Mouse (Mus musculus): ENCODE data around the gene Neurl4.
"Not testable (repeated sequence)": the region's sequence is repeated elsewhere in the genome, so short reads cannot be mapped to it uniquely, and the experiment has no call there.

Gene Neurl4

DNA sequence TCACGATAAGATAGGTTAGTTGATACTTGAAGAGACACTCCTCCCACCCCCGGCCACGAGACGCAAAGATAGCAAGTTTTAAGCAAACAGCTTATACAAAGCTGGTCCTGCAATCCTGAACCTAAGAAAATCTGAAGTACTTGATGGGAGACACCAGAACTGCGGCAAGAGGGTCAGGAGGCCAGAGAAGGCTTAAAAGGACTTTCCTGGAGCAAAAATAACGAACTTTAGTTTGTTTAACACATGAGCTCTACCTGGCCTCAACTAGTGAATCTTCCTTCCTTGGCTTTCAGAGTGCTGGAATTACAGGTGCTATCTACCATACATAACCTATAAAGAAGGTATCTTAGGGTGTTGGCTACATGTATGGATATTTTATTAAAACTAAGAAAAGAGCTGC, 33.8 kb downstream of the Neurl4 start:
- DNase-seq, result no peak

DNA sequence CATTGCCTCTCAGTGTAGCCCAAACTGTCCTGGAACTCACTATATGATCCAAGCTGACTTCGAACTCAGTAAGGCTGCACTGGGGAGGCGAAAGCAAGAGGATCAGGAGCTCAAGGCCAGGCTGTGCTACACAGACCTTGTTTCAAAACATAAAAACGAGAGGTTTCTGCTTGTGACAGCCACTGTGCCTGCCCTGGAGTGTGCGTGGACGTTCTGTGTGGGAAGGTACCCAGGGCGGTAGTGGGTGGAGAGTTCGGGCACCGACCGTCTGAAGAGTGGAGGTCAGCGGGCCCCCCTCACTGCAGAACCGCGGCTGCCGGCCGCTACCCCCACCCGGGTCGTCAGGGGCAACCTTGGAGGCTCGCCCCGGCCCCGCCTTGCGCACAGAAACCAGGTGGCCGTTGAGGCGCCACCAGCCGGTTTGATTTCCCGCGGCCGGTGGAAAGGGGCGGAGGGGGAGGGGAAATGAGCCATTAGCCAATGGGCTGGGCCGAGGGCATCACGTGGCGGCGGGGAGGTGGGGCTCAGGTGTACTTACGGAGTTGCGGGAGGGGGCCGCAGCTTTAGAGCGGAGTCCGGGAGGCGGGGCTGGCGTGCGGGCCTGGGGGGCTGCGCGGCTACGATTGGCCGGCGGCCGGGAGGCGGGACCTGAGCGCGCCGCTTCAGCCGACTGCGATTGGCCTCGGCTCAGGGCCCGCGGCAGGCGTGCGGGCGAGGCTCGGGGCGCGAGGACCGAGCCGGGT, 34.4 kb downstream of the Neurl4 start, which contains the start of gene Ybx2:
Ybx2 (plus strand) TSS at position 660 of the 743 bp plus-strand sequence.
- peak; percentile 96 for DNase-seq

DNA sequence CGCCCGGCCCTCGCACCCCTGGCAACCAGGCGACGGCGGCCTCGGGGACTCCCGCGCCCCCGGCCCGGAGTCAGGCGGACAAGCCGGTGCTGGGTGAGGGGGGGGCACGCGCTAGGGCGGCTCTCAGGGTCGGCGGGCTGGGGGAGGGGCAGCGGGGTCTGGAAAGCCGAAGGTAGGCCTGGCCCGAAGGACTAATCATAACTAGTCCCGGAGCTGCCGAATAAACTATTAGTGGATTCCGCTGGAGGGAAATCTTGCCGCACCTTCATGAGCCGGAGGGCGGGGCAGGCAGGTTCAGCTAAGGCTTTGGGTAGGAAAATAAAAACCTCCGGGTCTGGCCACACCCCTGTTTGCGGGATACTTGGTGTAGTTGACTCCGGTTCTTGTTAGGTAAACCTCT, 35.3 kb downstream of the Neurl4 start:
- peak; percentile 48 for DNase-seq

DNA sequence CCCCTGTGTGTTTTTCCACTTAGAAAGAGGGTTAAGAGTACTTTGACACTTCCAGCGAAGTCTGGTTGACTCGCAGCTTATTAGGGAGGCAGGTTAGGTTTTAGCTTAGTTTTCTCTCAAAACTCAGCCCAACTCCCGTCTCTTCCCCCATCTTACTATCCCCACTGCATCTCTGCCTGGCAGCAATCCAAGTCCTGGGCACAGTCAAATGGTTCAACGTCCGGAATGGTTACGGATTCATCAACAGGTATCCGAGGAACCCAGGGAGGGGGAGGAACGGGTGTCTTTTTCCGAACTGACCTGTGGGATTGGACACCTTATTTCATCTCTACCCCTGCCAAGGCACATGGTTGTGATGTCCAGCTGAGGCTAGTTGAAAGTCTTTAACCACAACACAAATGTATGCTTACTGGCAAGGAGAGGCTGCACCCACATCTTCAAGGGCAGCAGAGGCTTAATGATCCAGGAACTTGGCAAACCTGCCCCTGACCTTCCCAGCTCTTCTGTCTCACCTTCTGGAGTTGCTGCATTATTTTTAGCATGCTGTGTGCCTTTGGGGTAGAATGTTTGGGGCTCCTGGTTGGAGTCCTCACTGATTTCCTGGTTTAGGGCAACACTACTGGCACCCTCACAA, 36.0 kb downstream of the Neurl4 start:
- no peak for DNase-seq

DNA sequence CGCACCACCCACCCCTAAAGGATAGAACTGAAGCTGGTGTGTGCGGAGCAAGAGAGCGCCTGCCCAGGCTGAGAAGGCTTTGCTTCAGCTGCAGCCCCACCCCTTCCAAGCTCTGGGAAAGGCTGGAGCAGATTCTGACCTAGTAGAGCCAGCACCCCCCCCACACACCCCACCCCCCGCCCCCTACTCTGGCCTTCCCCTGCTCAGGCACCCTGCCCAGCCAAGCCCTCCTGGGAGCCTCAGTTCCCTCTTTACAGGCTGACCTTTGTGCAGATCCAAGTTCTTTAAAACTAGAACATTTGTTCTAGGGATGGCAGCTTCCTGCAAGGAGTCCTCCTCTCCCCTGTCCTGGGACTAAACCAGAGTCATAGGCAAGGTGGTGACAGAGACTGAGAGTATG, 36.5 kb downstream of the Neurl4 start:
- DNase-seq, result no peak

DNA sequence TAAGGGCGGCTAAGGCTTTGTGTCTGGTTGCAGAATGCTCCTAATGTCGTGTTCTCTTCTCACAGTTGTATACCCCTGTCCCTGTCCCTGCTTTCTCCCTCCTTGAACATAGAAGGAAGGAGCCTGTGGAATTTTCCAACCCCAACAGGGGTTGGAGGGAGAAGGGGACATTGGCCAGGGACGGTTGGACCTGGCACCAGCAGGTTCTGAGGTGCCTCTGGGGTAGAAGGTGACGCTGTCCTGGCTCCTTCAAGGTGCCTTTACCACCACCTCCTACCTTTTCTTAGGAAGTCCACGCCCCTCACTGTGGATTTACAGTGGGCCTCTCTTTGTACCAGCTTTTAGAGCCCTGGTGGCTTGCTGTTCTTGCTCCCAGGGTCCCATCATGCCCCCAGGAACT, 37.0 kb downstream of the Neurl4 start:
- DNase-seq, result no peak

DNA sequence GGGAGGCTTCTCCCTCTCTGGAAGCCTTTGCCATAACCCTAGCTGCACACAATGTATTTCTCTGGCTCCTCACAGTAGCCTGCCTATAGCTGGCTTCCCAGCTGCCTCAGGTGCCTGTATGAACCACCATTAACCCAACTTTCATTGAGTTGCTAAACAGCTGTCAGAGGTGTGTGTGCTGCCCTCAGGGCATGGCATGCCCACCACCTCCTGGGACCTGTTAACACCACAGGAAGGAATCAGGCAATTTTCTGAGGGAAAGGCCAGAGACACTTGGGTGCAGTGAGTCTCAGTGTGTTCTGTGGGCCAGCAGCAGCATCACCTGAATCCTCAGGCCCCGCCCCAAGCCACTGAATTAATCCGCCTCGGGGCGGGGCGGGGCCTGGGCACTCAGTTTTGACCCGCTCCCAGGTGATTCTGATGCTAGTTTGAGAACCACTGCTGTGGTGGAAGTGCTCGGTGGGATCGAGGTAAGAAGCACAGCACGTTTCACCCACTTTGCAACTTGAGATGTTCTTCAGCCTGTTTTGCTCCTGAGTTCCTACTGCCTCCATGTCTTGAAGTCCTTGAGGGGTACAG, 37.6 kb downstream of the Neurl4 start:
- DNase-seq, result no peak

DNA sequence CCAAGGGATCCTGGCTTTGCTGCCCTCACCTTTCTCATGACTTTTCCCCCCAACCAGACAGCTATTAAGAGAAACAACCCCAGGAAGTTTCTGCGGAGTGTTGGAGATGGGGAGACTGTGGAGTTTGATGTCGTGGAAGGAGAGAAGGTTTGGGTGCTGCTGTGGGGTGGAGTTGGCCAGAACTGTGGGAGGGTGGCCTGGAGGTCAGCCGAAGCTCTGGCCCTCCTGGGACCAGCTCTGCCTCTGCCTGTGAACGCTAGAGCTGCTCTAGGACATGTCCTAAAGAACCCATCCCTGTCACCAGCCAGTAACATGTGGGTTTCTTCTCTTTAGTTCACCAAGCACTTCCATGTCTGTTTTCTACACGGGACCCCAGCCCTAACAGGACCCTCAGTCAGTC, 38.3 kb downstream of the Neurl4 start:
- DNase-seq, result no peak

DNA sequence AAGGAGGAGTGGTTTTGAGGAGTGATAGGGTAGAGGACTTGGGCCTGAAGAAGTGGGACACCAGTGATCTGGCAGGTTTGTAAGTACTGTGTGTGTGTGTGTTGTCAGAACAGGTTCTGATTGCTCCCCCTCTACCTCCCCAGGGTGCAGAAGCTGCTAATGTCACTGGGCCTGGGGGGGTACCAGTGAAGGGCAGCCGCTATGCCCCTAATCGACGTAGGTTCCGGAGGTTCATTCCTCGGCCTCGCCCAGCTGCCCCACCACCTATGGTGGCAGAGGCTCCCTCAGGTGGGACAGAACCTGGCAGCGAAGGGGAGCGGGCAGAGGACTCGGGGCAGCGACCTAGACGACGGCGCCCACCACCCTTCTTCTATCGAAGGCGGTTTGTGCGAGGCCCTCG, 38.9 kb downstream of the Neurl4 start:
- DNase-seq, result no peak

DNA sequence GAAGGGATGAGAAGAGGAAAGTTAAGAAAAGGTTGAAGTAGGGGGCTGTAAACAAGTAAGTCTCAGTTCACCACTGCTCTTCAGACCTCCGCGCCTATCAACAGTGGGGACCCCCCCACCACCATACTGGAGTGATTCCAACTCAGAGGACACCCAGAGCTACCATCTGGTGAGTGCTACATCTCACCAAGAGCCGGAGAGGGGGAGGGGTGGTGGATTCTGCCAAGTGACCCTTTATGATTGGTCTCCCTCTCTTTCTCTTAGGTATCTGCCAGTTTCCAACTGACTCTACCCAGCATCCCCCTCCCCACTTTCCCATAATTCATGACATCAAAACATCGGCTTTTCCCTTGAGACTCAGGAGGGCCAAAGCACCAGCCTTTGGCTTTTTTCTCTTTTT, 40.1 kb downstream of the Neurl4 start:
- DNase-seq, result no peak

DNA sequence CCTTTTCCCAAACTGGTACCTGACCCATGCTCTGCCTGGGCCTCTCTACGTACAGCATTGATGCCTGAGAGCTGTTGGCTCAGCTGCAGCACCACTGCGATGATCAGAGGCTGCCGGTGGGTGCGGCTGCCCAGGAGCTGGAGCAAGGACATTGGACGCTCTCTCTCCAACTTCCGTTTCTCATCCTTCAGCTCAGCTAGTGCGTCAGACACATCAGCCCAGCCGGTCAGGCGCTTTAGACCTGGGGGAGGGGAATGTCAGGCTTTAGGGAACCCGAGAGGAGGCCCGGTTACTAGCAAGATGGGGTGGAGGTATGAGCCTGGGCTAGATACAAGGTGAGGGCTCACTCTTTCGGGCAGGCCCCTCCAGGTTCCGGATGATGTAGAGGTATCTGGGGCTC, 44.3 kb downstream of the Neurl4 start:
- no peak for DNase-seq

DNA sequence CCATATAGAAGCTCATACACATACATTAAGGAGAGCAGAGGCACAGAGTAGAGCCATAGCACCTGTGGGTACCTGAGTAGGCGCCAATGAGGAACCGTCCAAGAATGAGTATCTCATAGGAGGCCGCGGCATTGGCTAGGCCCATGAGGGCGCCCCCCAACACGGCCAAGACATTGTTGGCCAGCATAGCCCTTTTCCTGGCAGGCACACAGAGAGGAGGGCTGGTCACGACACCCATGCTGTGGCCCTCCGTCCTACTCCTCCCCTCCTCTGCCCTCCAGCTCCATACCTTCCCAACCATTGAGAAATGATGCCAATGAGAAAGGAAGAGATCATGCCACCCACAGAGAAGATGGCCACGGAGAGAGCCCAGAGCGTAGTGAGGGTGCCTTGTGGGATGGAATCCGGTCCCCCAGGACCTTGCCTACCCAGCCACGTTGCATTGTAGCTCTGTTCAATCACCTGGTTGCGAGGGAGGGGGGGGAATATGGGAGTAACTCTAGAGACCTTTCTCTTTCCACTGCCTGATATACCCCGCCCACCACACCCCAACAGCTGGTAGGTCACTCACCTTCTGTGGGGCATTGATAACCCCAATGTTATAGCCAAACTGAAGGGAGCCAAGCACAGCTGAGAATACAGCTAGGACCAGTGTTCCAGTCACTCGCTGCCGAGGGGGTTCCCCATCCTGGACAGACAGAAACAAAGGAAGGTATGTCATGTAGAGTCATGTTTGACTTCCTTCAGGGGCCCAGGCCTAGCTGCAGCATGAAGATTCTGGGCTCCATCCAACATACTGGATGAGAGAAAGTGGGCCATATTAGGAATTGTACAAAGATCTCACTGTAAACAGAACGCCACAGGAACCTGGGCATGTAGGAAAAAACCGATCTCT, 45.4 kb downstream of the Neurl4 start:
- no peak for DNase-seq

DNA sequence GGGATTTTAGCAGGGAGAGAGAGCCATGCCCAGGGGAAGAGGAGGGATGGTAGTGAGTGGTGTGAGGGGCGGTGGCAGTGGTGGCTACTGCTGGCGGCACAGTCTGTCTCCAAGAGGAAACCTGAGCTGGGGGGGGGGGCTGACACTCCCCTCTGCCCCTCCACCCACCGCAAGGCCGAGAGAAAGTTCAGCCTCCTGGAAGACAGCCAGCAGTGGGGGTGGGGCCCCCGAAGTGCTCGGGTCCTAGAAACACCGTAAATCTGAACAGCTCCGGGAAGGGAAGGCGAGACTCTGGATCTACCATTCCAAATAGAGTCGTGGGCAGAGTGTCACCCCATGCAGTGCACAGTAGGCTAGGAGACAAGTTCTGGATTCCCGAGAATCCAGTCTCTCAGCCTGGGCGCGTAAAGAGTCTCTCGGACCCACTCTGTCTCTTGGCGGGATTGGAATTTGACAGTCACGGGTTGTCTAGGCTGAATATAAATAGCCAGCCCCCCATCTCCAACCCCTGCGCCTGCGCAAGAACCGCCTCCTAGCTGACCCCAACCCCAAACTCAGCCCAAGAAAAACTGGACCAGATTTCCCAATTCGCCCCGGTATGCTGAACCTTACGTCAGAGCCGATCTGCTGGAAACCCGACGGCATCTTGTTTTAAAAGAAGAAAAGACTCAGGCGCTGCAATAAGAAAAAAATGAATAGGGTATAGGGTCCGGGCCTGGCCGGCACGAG, 46.6 kb downstream of the Neurl4 start:
- no peak for DNase-seq

DNA sequence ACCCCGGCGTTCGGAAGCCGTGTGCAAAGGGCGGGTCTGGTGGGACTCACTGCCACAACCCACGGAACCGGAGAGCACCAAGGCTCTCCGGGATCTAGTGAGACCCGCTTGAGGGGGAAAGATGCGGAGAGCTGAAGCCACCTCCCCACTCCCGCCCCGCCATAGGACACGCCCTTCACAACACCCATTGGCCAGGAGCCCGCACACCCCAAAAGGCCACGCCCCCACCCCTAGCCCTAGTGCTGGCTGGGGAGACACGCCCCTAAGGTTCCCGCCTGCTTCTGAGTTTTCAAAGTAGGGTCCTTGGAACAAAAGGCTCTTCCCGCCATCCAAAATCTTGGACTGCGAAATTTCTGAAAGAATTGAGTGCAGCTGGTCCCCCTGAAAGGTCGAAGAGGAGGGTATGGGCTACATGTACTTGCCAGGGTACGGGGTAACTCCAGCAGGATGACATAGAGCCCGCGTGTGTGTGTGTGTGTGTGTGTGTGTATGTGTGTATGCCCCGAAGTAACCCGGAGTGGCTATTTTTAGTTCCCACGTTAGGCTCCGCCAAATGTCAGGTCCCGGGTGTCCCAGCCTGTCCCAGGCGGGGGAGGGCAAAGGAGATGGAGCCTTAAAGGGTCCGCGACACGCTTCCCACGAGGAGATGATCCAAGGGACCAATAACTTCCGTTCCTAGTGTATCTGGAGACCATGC, 47.3 kb downstream of the Neurl4 start, which contains the start of gene Slc2a4:
Slc2a4 (minus strand) TSS at position 123 of the 697 bp plus-strand sequence.
- DNase-seq, result peak; percentile 97

DNA sequence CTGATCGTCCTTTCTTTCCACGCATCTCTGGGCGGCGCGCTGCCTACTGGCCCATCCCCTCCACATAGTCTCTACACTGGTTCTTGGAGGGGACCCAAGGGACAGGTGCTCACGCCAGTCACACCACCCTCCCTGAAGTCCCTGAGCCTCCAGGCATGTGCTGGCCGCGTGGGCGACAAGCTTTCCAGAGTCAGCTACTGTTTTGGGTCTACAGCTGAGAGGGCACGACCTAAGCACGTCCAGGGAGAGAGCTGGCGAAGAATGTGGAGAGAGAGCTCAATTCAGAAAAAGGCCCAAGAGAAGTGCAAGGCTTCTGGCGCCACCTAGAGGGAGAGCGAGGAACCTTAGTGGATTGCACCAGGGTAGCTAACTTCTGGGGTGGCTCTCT, 47.9 kb downstream of the Neurl4 start:
- peak; percentile 88 for DNase-seq

DNA sequence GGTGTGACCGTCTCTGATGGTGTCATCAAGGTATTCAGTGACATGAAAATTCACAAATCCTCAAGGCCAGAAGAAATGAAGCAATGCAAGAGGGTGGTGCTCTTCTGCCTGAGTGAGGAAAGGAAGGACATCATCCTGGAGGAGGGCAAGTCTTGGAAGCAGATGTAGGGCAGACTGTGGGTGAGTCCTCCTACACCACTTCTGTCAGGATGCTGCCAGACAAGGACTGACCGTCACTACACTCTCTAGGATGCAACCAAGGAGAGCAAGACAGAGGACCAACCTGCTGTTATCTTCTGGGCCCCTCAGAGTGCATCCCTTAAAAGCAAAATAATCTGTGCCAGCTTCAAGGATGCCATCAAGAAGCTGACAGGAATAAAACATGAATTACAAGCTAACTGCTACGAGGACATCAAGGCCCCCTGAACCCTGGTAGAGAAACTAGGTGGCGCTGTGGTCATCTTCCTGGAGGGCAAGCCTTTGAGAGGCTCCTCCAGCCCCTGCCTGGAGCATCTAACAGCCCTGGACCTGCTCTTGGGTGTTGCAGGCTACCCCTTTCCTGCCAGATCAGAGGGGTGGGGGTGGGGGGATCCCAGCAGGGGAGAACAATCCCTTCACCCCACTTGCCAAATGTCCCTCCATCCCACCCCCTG, 50.1 kb downstream of the Neurl4 start:
- DNase-seq, result peak; percentile 51

DNA sequence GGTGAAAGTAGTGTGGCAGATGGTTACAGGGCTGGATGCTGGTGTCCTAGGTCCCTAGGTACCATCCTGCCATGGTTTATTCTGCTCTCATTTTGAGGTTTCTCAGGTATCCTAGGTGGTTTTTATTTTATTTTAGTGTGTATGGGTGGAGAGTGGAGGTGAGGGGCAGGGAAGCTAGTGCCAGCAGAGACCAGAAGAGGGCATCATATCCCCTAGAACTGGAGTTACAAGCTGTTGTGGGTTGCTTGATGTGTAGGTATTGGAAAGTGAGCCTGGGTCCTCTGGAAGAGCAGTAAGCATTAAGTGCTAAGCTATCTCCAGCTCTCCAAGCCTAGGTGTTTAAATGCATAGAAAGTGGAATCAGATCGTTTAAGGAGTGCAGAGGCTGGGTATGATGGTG, 51.4 kb downstream of the Neurl4 start:
- no peak for DNase-seq

DNA sequence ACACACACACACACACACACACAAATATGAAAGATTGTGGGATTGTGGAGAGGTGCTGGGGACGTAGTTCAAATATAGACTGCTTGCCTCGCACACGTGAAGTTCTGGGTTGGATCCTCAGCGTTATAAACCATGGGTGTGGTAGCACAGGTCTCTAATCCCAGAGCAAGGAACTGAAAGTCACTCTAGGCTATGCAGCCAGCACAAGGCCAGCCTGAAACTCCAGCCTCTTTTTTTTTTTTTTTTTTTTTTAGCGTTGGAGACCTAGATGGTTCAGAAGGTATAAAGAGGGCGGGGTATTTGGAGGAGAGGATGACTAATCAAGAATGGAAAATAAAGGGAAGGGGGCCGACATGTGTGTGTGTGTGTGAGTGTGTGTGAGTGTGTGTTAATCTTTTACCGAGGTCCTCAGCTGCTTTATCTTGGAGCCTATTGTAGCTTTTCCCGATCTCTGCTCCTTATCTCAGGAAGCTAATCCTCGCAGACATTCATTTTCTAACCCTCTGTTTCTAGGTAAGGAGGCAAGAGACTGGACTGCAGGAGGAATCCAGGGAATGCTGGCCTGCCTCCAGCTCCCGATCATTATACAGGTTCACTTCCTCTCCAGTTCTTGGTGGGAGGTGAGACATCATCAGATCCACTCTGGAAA, 52.5 kb downstream of the Neurl4 start:
- no peak for DNase-seq

DNA sequence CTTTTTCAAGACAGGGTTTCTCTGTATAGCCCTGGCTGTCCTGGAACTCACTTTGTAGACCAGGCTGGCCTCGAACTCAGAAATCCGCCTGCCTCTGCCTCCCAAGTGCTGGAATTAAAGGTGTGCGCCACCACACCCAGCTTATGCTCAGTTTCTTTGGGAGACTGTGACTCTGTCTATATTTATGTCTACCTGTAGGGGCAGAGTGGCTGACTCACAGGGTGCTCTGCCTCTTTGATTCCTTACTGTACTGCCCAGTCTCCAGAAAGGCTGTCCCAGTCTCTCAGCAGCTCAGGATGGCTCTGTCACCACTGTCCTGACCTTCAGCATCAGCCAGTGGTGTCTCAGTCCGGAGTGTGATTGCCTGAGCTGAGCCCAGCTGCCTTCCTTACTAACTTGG, 54.7 kb downstream of the Neurl4 start:
- DNase-seq, result not testable (repeated sequence)

DNA sequence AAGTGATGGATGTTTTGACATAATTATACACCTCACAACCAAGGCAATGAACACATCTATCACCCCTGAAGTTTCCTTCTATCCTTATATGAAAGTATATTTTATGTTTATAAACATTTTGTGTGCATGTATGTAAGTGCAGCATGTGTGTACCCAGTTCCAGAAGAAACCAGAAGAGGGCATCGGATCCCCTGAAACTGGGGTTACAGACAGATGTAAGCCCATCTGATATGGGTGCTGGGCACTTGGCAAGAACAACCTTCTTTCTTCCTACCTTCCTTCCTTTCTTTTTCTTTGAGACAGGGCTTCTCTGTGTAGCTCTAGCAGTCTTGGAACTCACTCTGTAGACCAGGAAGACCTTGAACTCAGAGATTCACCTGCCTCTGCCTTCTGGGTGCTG, 55.3 kb downstream of the Neurl4 start:
- peak; percentile 33 for DNase-seq

DNA sequence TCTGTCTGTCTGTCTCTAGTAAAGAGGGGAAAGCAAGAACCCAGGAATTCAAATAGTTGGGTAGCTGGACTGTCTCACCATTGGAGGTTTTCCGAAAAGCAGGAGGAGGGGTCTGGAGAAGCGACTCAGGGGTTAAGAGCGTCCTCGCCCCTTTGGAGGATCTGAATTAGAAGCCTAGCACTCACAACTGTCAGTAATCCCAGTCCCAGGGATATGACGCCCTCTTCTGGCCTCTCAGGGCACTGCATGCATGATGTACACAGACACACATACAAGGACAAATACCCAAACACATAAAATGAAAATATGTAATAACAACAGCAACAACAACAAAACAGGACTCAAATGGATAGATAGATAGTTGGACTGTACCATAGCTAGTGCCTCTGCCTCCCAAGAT, 59.7 kb downstream of the Neurl4 start:
- no peak for DNase-seq
